Mouse (Mus musculus): ENCODE measurements around the gene Timm8a2.

Gene Timm8a2

GRCm38 (mm10) chr14:122034451-122034850 lies at the start of gene Timm8a2:
Gene Timm8a2 (plus strand): TSS chr14:122034674.
- DNase-seq (ENCODE audit: low spot score in 2 of 2): no peak

GRCm38 (mm10) chr14:121985477-121985876 lies 49.0 kb upstream of the Timm8a2 start:
- no peak for DNase-seq (ENCODE audit: low spot score in 2 of 2)

- no peak for DNase-seq (ENCODE audit: low spot score in 2 of 2)
These were observed 48.4 kb upstream of the Timm8a2 start for GRCm38 (mm10) chr14:121986028-121986427.

GRCm38 (mm10) chr14:121987287-121987686 lies 47.2 kb upstream of the Timm8a2 start:
- DNase-seq (ENCODE audit: low spot score in 2 of 2): no peak

GRCm38 (mm10) chr14:121987691-121988090 lies 46.8 kb upstream of the Timm8a2 start:
- DNase-seq (ENCODE audit: low spot score in 2 of 2): no peak

GRCm38 (mm10) chr14:121989331-121989730 lies 45.1 kb upstream of the Timm8a2 start:
- no peak for DNase-seq (ENCODE audit: low spot score in 2 of 2)

- no peak for DNase-seq (ENCODE audit: low spot score in 2 of 2)
These were observed 44.6 kb upstream of the Timm8a2 start for GRCm38 (mm10) chr14:121989869-121990268.

- DNase-seq (ENCODE audit: low spot score in 2 of 2): no peak
These were observed 43.6 kb upstream of the Timm8a2 start for GRCm38 (mm10) chr14:121990897-121991296.

GRCm38 (mm10) chr14:121991921-121992320 lies 42.6 kb upstream of the Timm8a2 start:
- DNase-seq (ENCODE audit: low spot score in 2 of 2): no peak

GRCm38 (mm10) chr14:121992395-121993280 lies 41.8 kb upstream of the Timm8a2 start:
- no peak for DNase-seq (ENCODE audit: low spot score in 2 of 2)

- no peak for DNase-seq (ENCODE audit: low spot score in 2 of 2)
These were observed 40.9 kb upstream of the Timm8a2 start for GRCm38 (mm10) chr14:121993616-121994015.

- DNase-seq (ENCODE audit: low spot score in 2 of 2): no peak
These were observed 40.2 kb upstream of the Timm8a2 start for GRCm38 (mm10) chr14:121994171-121994700.

- no peak for DNase-seq (ENCODE audit: low spot score in 2 of 2)
These were observed 39.5 kb upstream of the Timm8a2 start for GRCm38 (mm10) chr14:121994846-121995556.

- DNase-seq (ENCODE audit: low spot score in 2 of 2): no peak
These were observed 39.0 kb upstream of the Timm8a2 start for GRCm38 (mm10) chr14:121995557-121995870.

- peak in 1 of 2 experiments; percentile 9 for DNase-seq (ENCODE audit: low spot score in 2 of 2)
These were observed 37.7 kb upstream of the Timm8a2 start for GRCm38 (mm10) chr14:121996786-121997185.

GRCm38 (mm10) chr14:121999455-121999854 lies 35.0 kb upstream of the Timm8a2 start:
- DNase-seq (ENCODE audit: low spot score in 2 of 2): no peak

- DNase-seq (ENCODE audit: low spot score in 2 of 2): no peak
These were observed 33.9 kb upstream of the Timm8a2 start for GRCm38 (mm10) chr14:122000346-122001105.

- no peak for DNase-seq (ENCODE audit: low spot score in 2 of 2)
These were observed 32.2 kb upstream of the Timm8a2 start for GRCm38 (mm10) chr14:122002224-122002623.

- no peak for DNase-seq (ENCODE audit: low spot score in 2 of 2)
These were observed 30.7 kb upstream of the Timm8a2 start for GRCm38 (mm10) chr14:122003812-122004211.

GRCm38 (mm10) chr14:122008261-122008660 lies 26.2 kb upstream of the Timm8a2 start:
- no peak for DNase-seq (ENCODE audit: low spot score in 2 of 2)

GRCm38 (mm10) chr14:122009502-122009901 lies 25.0 kb upstream of the Timm8a2 start:
- no peak for DNase-seq (ENCODE audit: low spot score in 2 of 2)

- DNase-seq (ENCODE audit: low spot score in 2 of 2): no peak
These were observed 24.2 kb upstream of the Timm8a2 start for GRCm38 (mm10) chr14:122010301-122010700.
